Mouse (Mus musculus) testis, adult 2 months (tissue): ENCODE results near the gene Foxm1. TPM values are rescaled to one million over a fixed set of nuclear protein-coding genes. Genes with fewer than 3 reads are reported as not detected.
A peak's percentile ranks its signal among the peaks of the same experiment; 100 is the strongest.

Experiments
- H3K27ac ChIP-seq: fragments of 200-500 bp; 2 replicates; pipeline ENCODE4 v1.5.1; 2012; ENCODE audit warnings: low read depth, low read length; ENCODE audit not compliant: control insufficient read depth, insufficient read depth
- H3K27me3 ChIP-seq: fragments of 200-500 bp; 2 replicates; pipeline ENCODE4 v1.6.1; 2012; ENCODE audit warnings: mild to moderate bottlenecking, low read length, moderate library complexity; ENCODE audit not compliant: control insufficient read depth, insufficient read depth
- H3K36me3 ChIP-seq: fragments of 200-500 bp; 2 replicates; pipeline ENCODE4 v1.6.1; 2012; ENCODE audit warnings: mild to moderate bottlenecking, low read length; ENCODE audit not compliant: control insufficient read depth, insufficient read depth
- H3K4me1 ChIP-seq: fragments of 200-500 bp; 2 replicates; pipeline ENCODE4 v1.6.1; 2012; ENCODE audit warnings: low read length; ENCODE audit not compliant: control insufficient read depth, insufficient read depth
- H3K4me3 ChIP-seq: fragments of 200-500 bp; 2 replicates; pipeline ENCODE4 v1.5.1; 2012; ENCODE audit warnings: low read depth, mild to moderate bottlenecking, low read length, moderate library complexity, mixed read lengths; ENCODE audit not compliant: control insufficient read depth
- CTCF ChIP-seq: fragments of 200-500 bp; IDR thresholded peaks from 2 replicates; pipeline ENCODE4 v1.5.1; 2012; ENCODE audit warnings: low read depth, mild to moderate bottlenecking, inconsistent platforms, low read length, moderate library complexity; ENCODE audit not compliant: control insufficient read depth, insufficient read depth, insufficient replicate concordance
- POLR2A ChIP-seq: fragments of 200-500 bp; IDR thresholded peaks from 2 replicates; pipeline ENCODE4 v1.6.1; 2012; ENCODE audit warnings: low read depth, mild to moderate bottlenecking, inconsistent platforms, low read length, moderate library complexity; ENCODE audit not compliant: control insufficient read depth
- polyA plus RNA-seq: library from polyadenylated mRNA; depleted of rRNA; stranded (reverse); fragments of >200 nt; gene quantifications from 2 replicates; pipeline ENCODE4 v1.2.3, GENCODE M21; 2012

Foxm1 gene
- polyA plus RNA-seq, 1 experiment = 126 TPM

DNA sequence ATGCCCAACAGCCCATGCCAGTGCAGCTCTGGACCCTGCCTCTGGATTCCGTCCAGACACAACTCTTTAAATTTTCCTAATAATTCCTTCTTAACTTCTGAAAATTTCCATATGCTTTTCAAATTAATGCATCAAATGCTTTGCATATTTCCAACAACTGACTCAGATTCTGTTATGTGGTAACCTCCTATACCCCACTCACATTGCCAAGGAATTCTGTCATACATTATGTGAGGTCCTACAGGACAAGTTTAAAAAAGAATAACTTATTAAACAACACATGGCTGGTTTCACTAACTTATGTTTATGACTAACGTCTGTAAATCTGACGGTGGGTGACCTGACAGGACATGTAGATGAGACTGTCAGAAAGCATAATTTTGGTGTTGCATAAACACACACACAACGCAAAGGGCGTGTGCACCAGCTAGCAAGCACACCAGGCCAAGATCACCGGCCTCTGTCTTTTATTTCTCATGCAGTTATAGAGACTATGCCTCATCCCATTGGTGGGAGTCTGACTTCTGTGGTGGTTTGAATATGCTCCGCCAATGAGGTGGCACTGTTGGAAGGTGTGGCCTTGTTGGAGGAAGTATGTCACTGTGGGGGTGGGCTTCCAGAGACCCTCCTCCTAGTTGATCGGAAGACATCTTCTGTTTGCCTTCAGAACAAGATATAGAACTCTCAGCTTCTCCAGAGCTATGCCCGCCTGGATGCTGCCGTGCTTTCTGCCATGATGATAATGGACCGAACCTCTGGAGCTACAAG, 20.6 kb upstream of the Foxm1 start:
- no peaks in the 10 kb centered on the region for H3K36me3 ChIP-seq
- no peak overlapping the region for H3K4me3 ChIP-seq
- TF ChIP-seq CTCF (no peak), POLR2A (no peak)
- H3K27me3 ChIP-seq = no peaks in the 10 kb centered on the region
- no peaks in the 10 kb centered on the region for H3K4me1 ChIP-seq
- no peak overlapping the region for H3K27ac ChIP-seq

DNA sequence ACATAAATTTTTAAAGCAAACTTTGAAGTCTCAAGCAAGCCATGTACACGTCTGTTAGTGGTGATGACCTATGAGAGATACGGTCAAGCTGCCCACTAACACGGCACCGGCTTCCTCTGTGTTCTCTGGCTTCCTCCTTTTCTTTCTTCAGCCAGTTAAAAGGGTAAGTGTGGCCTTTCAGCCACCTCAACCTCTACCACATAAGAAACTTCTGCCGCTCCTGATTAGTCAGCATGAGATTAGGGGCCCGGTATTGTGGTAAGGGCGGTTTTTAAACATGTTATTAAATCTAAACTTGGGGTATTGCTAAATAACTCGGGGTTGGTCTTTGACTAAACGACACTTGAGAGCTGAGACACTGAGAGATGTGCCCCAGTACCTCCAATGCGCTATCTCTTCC, 17.1 kb upstream of the Foxm1 start:
- H3K4me3 ChIP-seq = no peak overlapping the region
- H3K4me1 ChIP-seq = no peaks in the 10 kb centered on the region
- TF ChIP-seq POLR2A (no peak), CTCF (no peak)
- no peak overlapping the region for H3K27ac ChIP-seq
- H3K36me3 ChIP-seq = no peaks in the 10 kb centered on the region
- H3K27me3 ChIP-seq = no peaks in the 10 kb centered on the region

DNA sequence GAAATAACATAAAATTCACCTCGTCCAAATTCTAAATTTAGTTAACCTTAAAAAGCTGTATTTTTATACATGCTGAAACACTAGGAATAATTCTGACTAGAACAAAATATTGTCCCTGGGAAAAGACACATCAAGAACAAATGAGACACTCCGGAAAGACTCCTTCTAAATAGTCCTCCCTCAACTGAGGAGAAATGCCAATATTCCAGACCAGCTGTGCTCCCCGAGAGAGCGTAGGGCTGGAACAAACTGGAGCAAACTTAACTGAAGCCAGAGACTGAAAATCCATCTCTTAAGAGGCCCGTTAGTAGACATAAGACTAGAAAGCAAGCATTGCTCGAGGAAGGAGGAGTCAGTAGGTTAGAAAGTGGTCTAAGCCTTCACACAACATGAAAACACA, 16.0 kb upstream of the Foxm1 start:
- Histone ChIP-seq H3K4me1 (no peaks in the 10 kb centered on the region), H3K27ac (no peak overlapping the region; the same call in 1 of the 2 replicates), H3K36me3 (no peaks in the 10 kb centered on the region), H3K4me3 (no peak overlapping the region), H3K27me3 (no peaks in the 10 kb centered on the region)
- no peak for TF ChIP-seq POLR2A
- TF ChIP-seq CTCF = no peak

DNA sequence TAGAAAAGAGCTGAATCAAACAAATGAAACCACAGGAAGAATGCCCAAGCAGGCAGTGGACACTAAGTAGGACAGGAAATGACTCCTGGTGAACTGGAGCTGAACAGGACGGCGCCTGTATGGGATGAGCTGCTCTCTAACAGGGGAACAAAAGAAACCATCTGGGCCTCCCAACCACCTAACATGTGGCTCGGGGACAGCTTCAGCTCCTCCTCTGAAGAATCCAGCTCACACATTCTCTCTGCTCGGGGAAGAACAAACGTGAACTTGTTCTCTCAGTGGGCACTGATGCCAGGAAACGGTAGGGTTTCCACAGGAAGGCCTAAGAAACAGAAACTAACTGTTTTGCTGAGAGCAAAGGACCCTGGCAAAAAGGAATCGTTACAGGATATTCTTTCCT, 13.1 kb upstream of the Foxm1 start:
- H3K4me3 ChIP-seq = no peak overlapping the region
- no peaks in the 10 kb centered on the region for H3K36me3 ChIP-seq
- H3K27me3 ChIP-seq = no peaks in the 10 kb centered on the region
- TF ChIP-seq POLR2A = no peak
- no peak for TF ChIP-seq CTCF
- H3K27ac ChIP-seq = no peak overlapping the region
- H3K4me1 ChIP-seq = peaks cover 2% of the 10 kb centered on the region; the same call in 1 of the 2 replicates

DNA sequence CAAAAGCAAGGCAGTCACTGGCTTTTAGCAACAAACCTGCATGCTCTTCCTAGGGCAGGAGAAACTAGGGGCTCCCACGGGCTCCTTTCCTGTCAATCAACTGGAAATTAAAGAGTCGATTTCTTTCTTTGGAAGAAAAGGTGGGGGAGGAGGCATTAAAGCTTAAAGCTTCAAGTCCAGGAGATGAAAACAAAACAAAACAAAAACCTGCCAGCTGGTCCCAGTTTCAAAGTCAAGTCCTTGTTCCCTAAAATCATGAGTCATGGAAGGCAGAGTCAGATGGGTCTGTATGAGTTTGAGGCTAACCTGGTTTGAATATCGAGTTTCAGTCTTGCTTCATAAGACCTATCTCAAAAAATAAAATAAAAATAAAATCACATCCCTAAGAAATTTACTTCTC, 8.6 kb upstream of the Foxm1 start:
- Histone ChIP-seq H3K36me3 (no peaks in the 10 kb centered on the region), H3K27me3 (no peaks in the 10 kb centered on the region), H3K4me3 (no peak overlapping the region), H3K27ac (no peak overlapping the region), H3K4me1 (peaks cover 10% of the 10 kb centered on the region)
- TF ChIP-seq CTCF (no peak), POLR2A (no peak)

DNA sequence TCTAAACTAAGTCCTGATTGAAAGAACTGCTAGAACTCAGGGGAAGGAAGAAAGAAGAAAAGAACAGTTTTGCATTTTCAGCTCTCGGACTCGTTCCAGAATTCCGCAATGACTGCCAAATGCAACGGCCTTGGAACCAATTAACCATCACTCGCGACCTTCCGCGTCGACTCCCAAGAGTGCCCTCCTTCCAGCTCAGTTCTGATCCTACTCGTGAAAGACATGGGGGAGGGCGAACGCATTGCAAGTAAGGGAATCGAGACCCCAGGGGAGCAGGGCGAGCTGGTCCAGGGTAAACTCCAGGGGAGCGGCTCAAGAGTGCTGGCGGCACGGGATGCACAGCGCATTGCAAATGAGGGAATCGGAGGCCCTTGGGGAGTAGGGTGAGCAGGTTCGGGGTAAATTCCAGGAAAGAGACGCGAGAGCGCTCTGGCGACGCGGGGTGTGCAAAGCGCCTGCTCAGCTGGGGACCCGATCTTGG, 7.5 kb upstream of the Foxm1 start:
- TF ChIP-seq POLR2A (no peak), CTCF (no peak)
- Histone ChIP-seq H3K36me3 (no peaks in the 10 kb centered on the region), H3K27me3 (no peaks in the 10 kb centered on the region), H3K27ac (peak overlapping the region; percentile 21), H3K4me3 (peak overlapping the region; percentile 80), H3K4me1 (peaks cover 10% of the 10 kb centered on the region)

DNA sequence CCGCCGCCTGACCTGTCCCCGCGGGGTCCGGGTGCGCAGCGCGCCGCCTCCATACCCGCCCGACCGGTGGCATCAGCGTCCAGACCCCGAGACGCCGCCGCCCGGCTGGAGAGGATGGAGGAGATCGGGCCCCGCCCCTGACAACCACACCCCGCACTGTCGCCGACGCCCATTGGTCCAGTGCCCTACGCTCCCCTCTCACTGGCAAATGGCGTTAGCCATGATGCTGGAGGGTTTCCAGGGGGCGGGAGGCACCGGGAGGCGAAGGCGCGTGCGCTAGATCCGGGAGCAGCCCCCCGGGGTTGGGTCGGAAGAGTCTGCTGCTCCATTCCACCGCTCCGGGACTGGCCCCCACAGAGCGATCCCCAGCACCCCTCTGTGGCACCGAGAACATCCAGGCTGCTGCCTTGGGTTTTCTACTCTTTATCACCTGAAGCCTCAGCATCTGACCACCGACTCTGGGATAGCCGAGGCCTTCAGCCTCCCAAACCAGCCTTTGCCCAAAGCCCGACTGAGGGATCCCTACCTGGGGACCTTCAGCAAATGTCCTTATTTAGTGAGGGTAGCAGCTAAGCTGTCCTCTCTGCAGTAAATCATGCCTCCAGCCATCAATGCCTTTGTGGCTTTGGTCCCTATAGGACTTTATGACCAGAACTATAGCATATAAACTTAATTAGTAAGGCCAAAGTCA, 6.9 kb upstream of the Foxm1 start, which contains the start of gene Tulp3:
Tulp3 (minus strand) TSS at position 126 of the 691 bp plus-strand sequence.
- Histone ChIP-seq H3K4me1 (peaks cover 10% of the 10 kb centered on the region), H3K36me3 (no peaks in the 10 kb centered on the region), H3K27ac (peak within 1 kb of the TSS; percentile 21), H3K4me3 (peak within 1 kb of the TSS; percentile 80), H3K27me3 (no peaks in the 10 kb centered on the region)
- TF ChIP-seq CTCF = no peak
- peak; percentile 53 for TF ChIP-seq POLR2A

DNA sequence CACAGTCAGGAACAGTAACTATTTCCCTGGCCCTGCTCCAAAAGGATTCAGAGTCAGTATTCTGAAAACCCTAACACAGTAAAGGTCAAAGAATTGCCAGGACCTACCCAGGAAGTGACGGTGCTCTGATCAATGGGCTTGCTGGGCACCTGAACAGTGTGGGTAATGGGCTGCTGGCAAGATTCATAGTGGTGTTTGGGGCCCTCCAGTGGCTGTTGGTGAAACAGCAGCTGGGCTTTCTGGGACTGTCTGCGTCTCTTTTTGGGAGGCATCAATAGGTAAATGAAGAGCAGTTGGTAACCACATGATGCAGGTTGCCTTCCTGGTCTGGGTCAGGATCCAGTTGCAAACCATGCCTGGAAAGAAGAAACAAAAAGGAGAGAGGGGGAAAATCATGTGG, 3.8 kb upstream of the Foxm1 start:
- Histone ChIP-seq H3K4me3 (no peak overlapping the region), H3K36me3 (no peaks in the 10 kb centered on the region), H3K27ac (no peak overlapping the region), H3K4me1 (peaks cover 14% of the 10 kb centered on the region), H3K27me3 (no peaks in the 10 kb centered on the region)
- TF ChIP-seq CTCF (peak; percentile 63; the same call in 1 of the 2 replicates), POLR2A (no peak)
